Mouse (Mus musculus): ENCODE data around the gene Cycs. TPM values are rescaled to one million over a fixed set of nuclear protein-coding genes. Genes with fewer than 3 reads are reported as not detected.

Gene Cycs
- polyA plus RNA-seq, 2 experiments: 35.9 to 53.8 TPM

DNA sequence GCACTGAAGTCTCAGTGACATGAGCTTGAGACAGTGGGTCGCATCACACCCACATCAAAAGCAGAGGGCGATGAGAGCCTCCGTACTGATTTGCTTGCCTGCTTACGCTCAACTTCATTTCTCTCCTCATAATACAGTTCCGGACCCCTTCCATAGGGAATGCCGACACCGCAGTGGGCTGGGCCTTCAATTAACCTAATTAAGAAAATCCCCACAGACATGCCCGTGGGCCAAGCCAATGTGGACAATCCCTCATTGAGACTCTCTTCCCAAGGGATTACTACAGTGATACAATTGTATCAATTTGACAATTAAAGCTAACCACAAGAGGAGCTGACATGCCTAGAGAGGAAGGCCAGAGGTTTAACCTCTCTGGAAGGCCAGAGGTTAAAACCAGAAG, 40.5 kb downstream of the Cycs start:
- no peak for TF ChIP-seq POLR2A (IDR thresholded peaks at IDR 0.05; ENCODE audit: borderline replicate concordance, extremely low read depth, insufficient read depth, insufficient read length)
- peaks cover 21% of the 10 kb centered on the region for H3K4me1 ChIP-seq (ENCODE audit: control insufficient read depth, insufficient read depth, low read length)
- no peak overlapping the region for H3K9ac ChIP-seq (ENCODE audit: low read depth, low read length, severe bottlenecking)
- H3K27me3 ChIP-seq (ENCODE audit: control insufficient read depth, insufficient read depth, low read length): no peaks in the 10 kb centered on the region
- H3K4me3 ChIP-seq (replicated peaks; ENCODE audit: low read length): no peak overlapping the region
- DNase-seq (ENCODE audit: low spot score): no peak
- H3K36me3 ChIP-seq (ENCODE audit: control insufficient read depth, insufficient read depth, low read length): no peaks in the 10 kb centered on the region
- ATAC-seq (ENCODE audit: low FRiP score, low read depth): no peak
- no peak overlapping the region for H3K27ac ChIP-seq (replicated peaks; ENCODE audit: low read depth, low read length)
- no peaks in the 10 kb centered on the region for H3K9me3 ChIP-seq (ENCODE audit: control insufficient read depth, low read length)
- no peak overlapping the region for H3K4me2 ChIP-seq (replicated peaks; ENCODE audit: low read depth, low read length, severe bottlenecking)
- 84% methylated on average over 8 of the region's 8 CpGs for WGBS

DNA sequence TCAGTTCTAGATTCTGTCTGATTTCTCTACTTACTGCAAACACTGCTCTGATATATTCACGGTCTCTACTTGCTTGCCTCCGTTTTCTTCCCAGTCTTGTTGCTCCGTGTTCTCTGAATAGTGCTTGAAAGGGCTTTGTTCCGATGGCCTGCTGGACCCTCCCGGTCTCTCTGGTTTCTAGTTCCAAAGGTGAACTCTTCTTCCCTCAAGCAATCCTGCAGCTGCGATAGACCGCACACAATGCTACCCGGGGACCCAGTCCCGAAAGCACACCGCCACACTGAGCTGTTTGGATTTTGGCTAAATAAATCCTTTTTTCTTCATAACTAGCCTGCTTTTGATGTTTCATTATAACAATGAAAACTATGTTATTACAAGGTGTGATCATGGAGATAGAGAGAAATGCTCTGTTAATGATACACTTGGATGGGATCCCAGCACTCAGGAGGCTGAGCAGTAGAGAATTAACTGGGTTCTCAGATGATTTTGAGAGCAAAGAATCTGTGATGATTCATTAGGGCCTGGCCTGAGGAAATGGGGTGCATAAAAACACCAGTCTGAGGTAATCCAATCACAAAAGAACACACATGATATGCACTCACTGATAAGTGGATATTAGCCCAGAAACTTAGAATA, 42.0 kb downstream of the Cycs start:
- no peak overlapping the region for H3K27ac ChIP-seq (replicated peaks; ENCODE audit: low read depth, low read length)
- no peaks in the 10 kb centered on the region for H3K9me3 ChIP-seq (ENCODE audit: control insufficient read depth, low read length)
- no peak overlapping the region for H3K9ac ChIP-seq (ENCODE audit: low read depth, low read length, severe bottlenecking)
- no peak for TF ChIP-seq POLR2A (IDR thresholded peaks at IDR 0.05; ENCODE audit: borderline replicate concordance, extremely low read depth, insufficient read depth, insufficient read length)
- H3K4me2 ChIP-seq (replicated peaks; ENCODE audit: low read depth, low read length, severe bottlenecking): no peak overlapping the region
- peaks cover 16% of the 10 kb centered on the region for H3K4me1 ChIP-seq (ENCODE audit: control insufficient read depth, insufficient read depth, low read length)
- H3K36me3 ChIP-seq (ENCODE audit: control insufficient read depth, insufficient read depth, low read length): no peaks in the 10 kb centered on the region
- ATAC-seq (ENCODE audit: low FRiP score, low read depth) (no peak), DNase-seq (ENCODE audit: low spot score) (no peak)
- no peaks in the 10 kb centered on the region for H3K27me3 ChIP-seq (ENCODE audit: control insufficient read depth, insufficient read depth, low read length)
- H3K4me3 ChIP-seq (replicated peaks; ENCODE audit: low read length): no peak overlapping the region
- 90% methylated on average over 10 of the region's 10 CpGs for WGBS

DNA sequence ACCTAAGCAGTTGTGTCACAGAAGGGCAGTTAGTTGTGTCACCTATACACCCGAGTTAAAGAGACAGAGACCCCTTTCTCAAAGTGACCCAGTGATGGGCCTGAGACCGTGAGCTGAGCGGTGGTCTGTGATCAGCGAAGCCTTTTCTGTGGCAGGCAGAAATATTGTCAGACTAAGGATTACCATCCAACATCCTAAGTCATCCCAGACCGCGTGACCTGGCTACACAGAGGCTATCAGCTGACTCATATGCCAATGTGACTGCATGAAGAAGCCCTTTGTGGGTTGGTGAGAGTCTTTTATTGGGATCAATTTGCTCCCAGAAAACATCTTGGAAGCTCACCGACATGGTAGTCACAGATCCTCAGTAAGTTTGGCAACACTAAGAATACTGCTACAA, 43.6 kb downstream of the Cycs start:
- Histone ChIP-seq H3K9ac (ENCODE audit: low read depth, low read length, severe bottlenecking) (no peak overlapping the region), H3K9me3 (ENCODE audit: control insufficient read depth, low read length) (no peaks in the 10 kb centered on the region), H3K4me3 (replicated peaks; ENCODE audit: low read length) (no peak overlapping the region), H3K27ac (replicated peaks; ENCODE audit: low read depth, low read length) (no peak overlapping the region), H3K4me2 (replicated peaks; ENCODE audit: low read depth, low read length, severe bottlenecking) (no peak overlapping the region), H3K4me1 (ENCODE audit: control insufficient read depth, insufficient read depth, low read length) (peaks cover 11% of the 10 kb centered on the region; the same call in 1 of the 2 replicates), H3K27me3 (ENCODE audit: control insufficient read depth, insufficient read depth, low read length) (no peaks in the 10 kb centered on the region), H3K36me3 (ENCODE audit: control insufficient read depth, insufficient read depth, low read length) (no peaks in the 10 kb centered on the region)
- 92% methylated on average over 7 of the region's 7 CpGs for WGBS
- DNase-seq (ENCODE audit: low spot score) (no peak), ATAC-seq (ENCODE audit: low FRiP score, low read depth) (no peak)
- TF ChIP-seq POLR2A (IDR thresholded peaks at IDR 0.05; ENCODE audit: borderline replicate concordance, extremely low read depth, insufficient read depth, insufficient read length): no peak

DNA sequence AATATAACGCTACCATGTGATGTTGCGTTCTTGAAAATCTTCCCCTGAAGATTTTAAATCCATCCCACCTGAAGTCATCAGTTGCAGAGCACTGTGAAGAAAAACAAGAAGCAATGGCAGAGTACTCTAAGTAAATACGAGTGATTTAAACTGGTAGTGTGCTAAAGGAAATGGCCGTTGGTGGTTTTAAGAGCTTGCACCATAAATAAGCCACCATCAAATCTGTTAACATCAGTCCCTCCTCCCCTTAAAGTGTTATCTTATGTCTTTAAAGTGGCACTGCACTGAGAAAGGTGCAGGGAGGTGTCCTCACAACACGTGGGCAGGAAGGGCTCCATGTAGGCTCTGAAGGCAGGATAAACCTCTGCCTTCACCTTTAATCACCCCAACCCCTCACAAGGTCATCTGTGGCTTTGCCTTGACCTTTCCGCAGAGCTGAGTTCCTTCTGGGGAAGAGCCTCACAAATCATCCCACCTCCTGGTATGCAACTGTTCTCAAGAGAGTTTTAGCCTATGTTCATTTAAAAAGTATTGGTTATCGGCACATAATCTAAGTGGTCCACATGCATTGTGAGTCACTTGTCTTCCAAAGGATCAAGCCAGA, 44.7 kb downstream of the Cycs start:
- H3K4me1 ChIP-seq (ENCODE audit: control insufficient read depth, insufficient read depth, low read length): peaks cover 3% of the 10 kb centered on the region; the same call in 1 of the 2 replicates
- H3K9me3 ChIP-seq (ENCODE audit: control insufficient read depth, low read length): no peaks in the 10 kb centered on the region
- H3K27me3 ChIP-seq (ENCODE audit: control insufficient read depth, insufficient read depth, low read length): no peaks in the 10 kb centered on the region
- 54% methylated on average over 7 of the region's 7 CpGs for WGBS
- H3K4me3 ChIP-seq (replicated peaks; ENCODE audit: low read length): no peak overlapping the region
- DNase-seq (ENCODE audit: low spot score): no peak
- no peak for ATAC-seq (ENCODE audit: low FRiP score, low read depth)
- no peak for TF ChIP-seq POLR2A (IDR thresholded peaks at IDR 0.05; ENCODE audit: borderline replicate concordance, extremely low read depth, insufficient read depth, insufficient read length)
- H3K4me2 ChIP-seq (replicated peaks; ENCODE audit: low read depth, low read length, severe bottlenecking): no peak overlapping the region
- no peaks in the 10 kb centered on the region for H3K36me3 ChIP-seq (ENCODE audit: control insufficient read depth, insufficient read depth, low read length)
- H3K9ac ChIP-seq (ENCODE audit: low read depth, low read length, severe bottlenecking): no peak overlapping the region
- no peak overlapping the region for H3K27ac ChIP-seq (replicated peaks; ENCODE audit: low read depth, low read length)

DNA sequence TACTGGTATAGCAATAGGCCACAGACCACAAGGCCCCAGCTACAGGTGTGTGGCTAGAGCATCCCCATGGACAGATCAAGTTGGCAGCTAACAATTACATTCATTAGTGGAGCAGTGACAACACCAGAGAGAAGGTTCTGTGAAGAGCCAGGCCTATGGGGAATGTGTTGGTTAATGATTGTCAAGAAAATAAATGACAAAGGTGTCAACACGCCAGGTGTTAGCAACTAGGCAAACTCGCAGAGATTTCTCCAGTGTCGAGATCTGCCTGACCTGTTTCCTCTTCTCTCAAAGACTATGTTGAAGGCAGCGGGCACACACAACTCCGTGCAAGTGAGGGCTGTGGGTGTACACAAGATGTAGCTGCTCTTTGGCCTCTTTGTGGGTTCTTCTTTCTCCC, 46.2 kb downstream of the Cycs start:
- no peak for TF ChIP-seq POLR2A (IDR thresholded peaks at IDR 0.05; ENCODE audit: borderline replicate concordance, extremely low read depth, insufficient read depth, insufficient read length)
- H3K27me3 ChIP-seq (ENCODE audit: control insufficient read depth, insufficient read depth, low read length): no peaks in the 10 kb centered on the region
- WGBS: 85% methylated on average over 5 of the region's 5 CpGs
- no peaks in the 10 kb centered on the region for H3K36me3 ChIP-seq (ENCODE audit: control insufficient read depth, insufficient read depth, low read length)
- no peak overlapping the region for H3K27ac ChIP-seq (replicated peaks; ENCODE audit: low read depth, low read length)
- DNase-seq (ENCODE audit: low spot score) (no peak), ATAC-seq (ENCODE audit: low FRiP score, low read depth) (no peak)
- no peak overlapping the region for H3K9ac ChIP-seq (ENCODE audit: low read depth, low read length, severe bottlenecking)
- no peak overlapping the region for H3K4me3 ChIP-seq (replicated peaks; ENCODE audit: low read length)
- H3K9me3 ChIP-seq (ENCODE audit: control insufficient read depth, low read length): no peaks in the 10 kb centered on the region
- no peaks in the 10 kb centered on the region for H3K4me1 ChIP-seq (ENCODE audit: control insufficient read depth, insufficient read depth, low read length)
- no peak overlapping the region for H3K4me2 ChIP-seq (replicated peaks; ENCODE audit: low read depth, low read length, severe bottlenecking)

Data from limb, embryonic 14.5 days (tissue).